14 mouse cellular contexts compared by ENCODE assay signal in the genomic region with DNA sequence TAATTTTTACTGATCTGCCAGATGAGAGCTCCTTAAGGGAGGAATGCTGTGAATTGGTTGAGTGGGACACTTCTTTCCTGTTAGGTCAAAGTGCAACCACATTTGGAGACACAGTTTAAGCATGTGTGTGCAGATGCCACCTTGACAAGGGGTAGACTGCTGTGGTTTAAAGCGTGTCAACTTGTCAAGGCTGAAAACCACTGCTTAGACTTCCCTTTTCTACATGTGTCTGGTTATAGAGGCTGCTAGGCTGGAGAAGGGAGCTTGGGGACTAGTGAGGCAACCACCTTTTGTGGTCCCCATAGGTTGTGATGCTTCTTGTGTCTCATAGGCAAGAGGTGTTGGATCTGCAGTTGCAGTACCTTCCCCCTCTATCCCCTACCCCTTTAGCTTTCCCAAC.
"Had no signal": no experiment of that assay in that cellular context is flagged by ENCODE, and none has a peak within 500 bp of the region (broad histone marks: within the 10 kb centered on the region; RNA-seq: fewer than 3 reads in every experiment).

No protein-coding gene starts in this region.

- DNase-seq: kidney, adult 2 months; kidney, postnatal 25 days; lung, adult 2 months; lung, postnatal 4 days; right cerebral cortex, adult 18-20 months; thymus, postnatal 14 days had no signal

- H3K4me3 ChIP-seq: kidney, embryonic 15.5 days; limb, embryonic 10.5 days; liver, embryonic 15.5 days; midbrain, embryonic 13.5 days; myocyte; neural tube, embryonic 15.5 days had no signal

- H3K27ac ChIP-seq: kidney, embryonic 15.5 days; limb, embryonic 10.5 days; liver, embryonic 15.5 days; midbrain, embryonic 13.5 days; neural tube, embryonic 15.5 days had no signal

- H3K27me3 ChIP-seq: kidney, embryonic 15.5 days; liver, embryonic 15.5 days; midbrain, embryonic 13.5 days; neural tube, embryonic 15.5 days had no signal

- H3K36me3 ChIP-seq: kidney, embryonic 15.5 days; limb, embryonic 10.5 days; liver, embryonic 15.5 days; midbrain, embryonic 13.5 days; neural tube, embryonic 15.5 days had no signal

- ATAC-seq: intestine, embryonic 16.5 days; lung, postnatal 0 days; midbrain, embryonic 13.5 days had no signal
